Mouse (Mus musculus) cerebellum, postnatal 4 days (tissue): ENCODE data around the gene Zfp467.
A peak's percentile ranks its signal among the peaks of the same experiment; 100 is the strongest.

ENCODE experiments used
- DNase-seq, 2 experiments: peaks; one replicate each; pipeline ENCODE4 v3.0.0; 2022; ENCODE audit warnings: low spot score in 2 of 2, mixed read lengths in 1 of 2

Zfp467 gene

GRCm38 (mm10) chr6:48445181-48446101, at the start of gene Zfp467:
Gene Zfp467, minus strand, starts transcription at chr6:48445825.
- peak; percentile 37 to 52 for DNase-seq

GRCm38 (mm10) chr6:48493136-48493730, 47.6 kb upstream of the Zfp467 start:
- no peak for DNase-seq

DNA sequence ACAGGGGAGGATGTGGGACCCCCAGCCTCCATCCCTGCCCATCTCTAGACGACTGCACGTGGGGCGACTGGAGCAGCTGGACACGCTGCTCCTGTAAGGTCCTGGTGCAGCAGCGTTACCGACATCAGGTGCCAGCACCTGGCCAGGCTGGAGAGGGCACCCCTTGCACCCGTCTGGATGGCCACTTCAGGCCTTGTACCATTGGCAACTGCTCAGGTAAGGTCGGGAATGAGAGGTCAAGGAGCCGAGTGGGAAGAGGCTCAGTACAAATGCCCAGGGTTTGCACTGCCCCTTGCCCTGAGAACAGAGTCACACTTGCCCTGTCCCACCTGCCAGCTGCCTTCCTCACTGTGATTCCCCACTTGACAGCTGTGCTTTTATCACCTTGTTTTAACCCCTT, 45.7 kb upstream of the Zfp467 start:
- DNase-seq, result no peak

DNA sequence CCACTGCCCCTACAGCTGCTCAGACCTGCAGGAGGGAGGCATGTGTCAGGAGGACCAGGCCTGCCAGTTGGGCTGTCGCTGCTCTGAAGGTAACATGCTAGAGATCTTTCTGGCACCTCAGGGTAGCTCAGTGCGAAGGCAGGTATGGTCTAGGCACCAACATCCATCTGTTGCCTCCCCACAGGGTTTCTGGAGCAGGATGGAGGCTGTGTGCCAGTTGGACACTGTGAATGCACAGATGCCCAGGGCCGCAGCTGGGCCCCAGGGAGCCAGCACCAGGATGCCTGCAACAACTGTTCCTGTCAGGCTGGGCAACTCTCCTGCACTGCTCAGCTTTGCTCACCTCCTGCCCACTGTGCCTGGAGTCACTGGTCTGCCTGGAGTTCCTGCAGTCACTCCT, 44.1 kb upstream of the Zfp467 start:
- peak in 1 of 2 experiments; percentile 28 for DNase-seq

DNA sequence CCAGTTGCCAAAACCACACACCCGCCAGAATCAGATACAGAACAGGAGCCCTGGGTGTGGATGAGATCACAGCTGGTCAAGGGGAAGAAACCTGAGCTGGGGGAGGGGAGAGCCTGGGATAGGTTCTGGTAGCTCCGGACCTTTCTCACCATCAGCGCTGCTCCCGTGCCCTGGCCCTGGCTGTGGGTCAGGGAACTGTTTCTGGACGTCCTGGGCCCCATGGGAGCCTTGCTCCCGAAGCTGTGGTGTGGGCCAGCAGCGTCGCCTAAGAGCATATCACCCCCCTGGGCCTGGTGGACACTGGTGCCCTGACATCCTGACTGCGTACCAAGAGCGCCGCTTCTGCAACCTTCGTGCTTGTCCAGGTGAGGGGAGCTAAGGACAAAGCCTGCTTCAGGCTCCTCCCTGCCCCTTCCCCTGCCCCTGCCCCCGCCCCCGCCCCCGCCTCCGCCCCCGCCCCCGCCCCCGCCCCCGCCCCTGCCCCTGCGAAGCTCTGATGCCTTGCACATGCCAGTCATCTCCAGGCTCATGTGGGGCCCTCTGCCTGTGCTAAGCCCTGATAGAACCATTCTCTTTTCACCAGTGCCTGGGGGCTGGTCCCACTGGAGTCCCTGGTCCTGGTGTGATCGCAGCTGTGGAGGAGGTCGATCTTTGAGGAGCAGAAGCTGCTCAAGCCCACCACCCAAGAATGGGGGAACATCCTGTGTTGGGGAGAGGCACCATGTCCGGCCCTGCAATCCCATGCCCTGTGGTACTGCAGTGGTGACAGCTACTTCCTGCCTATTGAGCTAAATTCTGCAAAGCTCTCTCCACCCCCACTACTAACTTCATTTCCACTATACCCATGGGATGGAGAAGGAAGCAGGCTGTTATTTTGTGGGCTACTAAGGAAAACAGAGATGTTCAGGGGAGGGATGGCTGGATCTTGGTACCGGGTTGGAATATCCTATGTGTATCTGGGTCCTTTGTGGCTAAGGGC, 42.4 kb upstream of the Zfp467 start:
- DNase-seq, result no peak

DNA sequence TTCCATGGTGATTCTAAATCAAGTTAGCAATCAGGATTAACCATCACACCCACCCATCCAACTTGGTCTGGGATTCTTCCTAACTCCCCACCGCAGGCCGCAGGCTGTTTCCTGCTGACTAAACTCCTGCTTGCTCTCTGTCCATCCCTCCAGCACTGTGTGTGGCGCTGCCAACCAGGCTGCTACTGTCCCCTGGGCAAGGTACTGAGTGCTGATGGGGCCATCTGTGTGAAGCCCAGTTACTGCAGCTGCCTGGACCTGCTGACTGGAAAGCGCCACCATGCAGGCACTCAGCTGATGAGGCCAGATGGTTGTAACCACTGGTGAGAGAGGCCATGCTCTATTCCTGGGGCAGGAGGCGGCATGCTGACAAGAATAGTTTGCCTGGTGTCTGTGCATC, 36.9 kb upstream of the Zfp467 start:
- no peak for DNase-seq

- no peak for DNase-seq
Measured at GRCm38 (mm10) chr6:48478446-48478845, 32.8 kb upstream of the Zfp467 start.

DNA sequence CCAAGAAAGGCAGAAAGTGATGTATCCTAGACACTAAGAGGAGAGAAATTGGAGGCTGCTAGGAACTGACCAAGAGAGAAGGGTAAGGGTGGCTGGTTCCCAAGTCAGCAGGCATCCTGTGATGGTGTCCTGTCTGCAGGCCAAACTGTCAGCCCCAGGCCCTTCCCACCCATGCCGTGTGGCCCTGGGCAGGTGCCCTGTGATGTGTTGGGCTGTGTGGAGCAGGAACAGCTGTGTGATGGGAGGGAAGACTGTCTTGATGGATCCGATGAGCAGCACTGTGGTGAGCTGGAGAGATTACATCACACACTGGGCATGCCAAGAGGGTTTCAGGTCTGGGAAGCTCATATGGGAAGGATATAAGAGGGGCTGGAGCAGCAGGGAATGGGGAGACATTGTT, 25.1 kb upstream of the Zfp467 start:
- no peak for DNase-seq

- no peak for DNase-seq
Measured at GRCm38 (mm10) chr6:48467490-48467889, 21.9 kb upstream of the Zfp467 start.

DNA sequence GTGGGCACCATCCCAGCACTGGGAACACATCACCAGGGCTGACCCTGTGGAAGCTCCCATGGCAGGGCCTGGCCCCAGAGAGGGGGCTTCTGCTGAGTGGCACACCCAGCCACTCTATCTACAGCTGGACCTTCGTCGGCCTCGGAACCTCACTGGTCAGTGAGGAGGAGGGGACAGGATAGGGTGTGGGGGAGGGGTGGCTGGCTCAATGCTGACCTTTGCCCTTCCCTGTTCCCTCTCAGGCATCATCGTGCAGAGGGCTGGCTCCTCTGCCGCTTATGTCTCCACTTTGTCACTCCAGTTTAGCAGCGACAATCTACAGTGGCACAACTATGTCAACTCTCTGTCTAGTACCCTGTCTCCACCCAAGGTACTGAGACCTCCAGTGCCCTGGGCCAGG, 21.1 kb upstream of the Zfp467 start:
- DNase-seq, result no peak

GRCm38 (mm10) chr6:48464966-48465679, 19.5 kb upstream of the Zfp467 start:
- no peak for DNase-seq

GRCm38 (mm10) chr6:48452771-48453170, 7.1 kb upstream of the Zfp467 start:
- DNase-seq, result no peak

GRCm38 (mm10) chr6:48452151-48452550, 6.5 kb upstream of the Zfp467 start:
- DNase-seq, result no peak

GRCm38 (mm10) chr6:48448527-48448926, 2.9 kb upstream of the Zfp467 start:
- DNase-seq, result no peak

GRCm38 (mm10) chr6:48447929-48448328, 2.3 kb upstream of the Zfp467 start, which contains the start of gene Sspo:
Gene Sspo, plus strand, starts transcription at chr6:48448229.
- DNase-seq, result no peak

GRCm38 (mm10) chr6:48446896-48447295, 1.3 kb upstream of the Zfp467 start:
- DNase-seq, result no peak

DNA sequence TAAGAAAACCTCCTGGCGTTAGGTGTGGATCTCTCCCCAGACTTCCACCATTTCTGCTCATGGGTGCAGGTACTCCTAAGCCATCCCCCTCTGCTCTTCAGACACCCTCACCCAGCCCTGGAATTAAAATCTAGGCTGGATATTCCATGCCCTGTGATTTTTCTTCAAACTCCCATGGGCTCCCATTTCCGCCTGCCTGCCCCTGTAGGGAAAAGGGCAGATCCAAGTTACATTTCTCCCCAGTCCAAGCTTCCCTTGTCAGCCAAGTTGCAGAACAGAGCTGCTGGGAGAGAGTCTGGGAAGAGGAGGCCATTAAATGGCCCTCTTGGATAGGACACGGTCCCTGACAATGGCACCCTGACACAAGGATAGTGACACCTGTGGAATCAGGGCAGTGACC, 631 bp upstream of the Zfp467 start:
- DNase-seq, result no peak

DNA sequence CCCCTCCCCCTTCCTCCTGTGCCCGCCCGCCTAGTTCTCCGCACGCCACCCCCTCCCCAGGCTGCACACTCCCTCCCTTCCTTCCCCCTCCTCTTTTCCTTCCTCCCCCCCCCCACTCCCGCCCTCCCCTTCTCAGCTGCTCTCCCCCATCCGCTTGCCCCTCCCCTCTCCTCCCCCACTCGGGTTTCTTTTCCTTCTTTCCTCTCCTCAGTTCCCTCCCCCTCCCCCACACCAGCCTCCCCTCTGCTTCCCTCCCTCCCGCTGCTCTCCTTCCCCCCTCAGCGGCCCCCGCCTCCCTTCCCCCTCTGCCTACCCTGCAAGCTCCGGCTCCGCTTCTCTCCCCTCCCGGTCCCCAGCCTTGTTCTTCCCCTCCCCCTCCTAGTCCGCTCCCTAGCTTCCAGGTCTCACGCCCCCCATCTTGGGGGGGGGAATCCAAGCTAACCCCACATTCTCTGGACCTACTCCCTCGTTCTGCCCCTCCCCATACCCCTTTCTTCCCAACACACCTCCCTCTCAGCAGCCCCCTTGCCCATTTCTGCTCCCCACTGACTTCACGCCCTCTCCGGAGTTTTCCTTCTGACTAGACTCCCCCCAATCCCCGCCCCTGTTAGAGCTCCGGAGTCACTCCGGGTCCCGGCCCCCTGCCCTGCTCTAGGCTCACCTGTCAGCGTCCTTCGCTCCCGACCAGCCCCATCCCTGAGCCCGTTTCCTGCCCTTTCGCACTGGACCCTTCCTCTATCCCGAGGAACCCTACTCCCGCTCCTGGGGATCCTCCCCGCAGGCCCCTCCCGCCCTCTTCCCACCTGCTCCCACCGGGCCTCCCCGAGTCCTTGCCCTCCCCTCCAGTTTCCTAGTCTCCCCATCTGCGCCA, 1.1 kb downstream of the Zfp467 start:
- peak in 1 of 2 experiments; percentile 77 for DNase-seq

DNA sequence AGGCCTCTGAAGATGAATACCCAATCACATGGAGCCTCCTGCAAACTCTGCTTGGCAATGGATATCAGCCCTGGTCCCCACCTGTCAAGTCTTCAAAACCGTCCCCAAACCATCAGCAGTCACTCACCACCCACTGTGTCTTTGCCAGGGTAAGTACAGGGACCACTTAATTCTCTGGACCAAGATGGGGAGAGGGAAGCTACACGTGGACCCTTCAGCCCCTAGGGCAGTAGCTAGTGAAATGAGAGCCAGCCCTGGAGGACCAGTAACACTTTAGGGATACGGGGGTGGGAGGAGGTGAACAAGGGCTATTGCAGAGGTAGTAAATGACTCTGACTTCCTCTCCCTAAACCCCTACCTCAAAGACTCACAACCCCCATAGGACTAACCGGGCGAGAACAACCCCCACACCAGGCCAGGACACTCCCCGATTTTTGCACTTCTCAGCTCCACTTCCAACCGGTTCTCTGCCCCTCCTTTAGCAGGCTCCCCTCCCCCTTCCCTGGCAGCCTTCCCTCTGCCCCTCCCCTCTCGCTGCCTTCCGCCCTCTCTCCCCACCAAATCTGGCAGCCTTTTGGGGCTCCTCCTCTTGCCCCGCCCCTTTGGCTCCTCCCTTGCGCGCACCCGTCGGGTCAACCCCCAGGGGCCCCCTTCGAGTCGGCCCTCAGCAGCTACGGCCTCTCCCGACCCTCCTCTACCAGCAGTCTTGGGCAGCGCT, 1.9 kb downstream of the Zfp467 start:
- peak; percentile 80 to 94 for DNase-seq
